Mouse (Mus musculus): ENCODE measurements around the gene Itgad. TPM values are rescaled to one million over a fixed set of nuclear protein-coding genes. Genes with fewer than 3 reads are reported as not detected.

The Itgad gene
- polyA plus RNA-seq, 1 experiment from 2014 or later = not detected

DNA sequence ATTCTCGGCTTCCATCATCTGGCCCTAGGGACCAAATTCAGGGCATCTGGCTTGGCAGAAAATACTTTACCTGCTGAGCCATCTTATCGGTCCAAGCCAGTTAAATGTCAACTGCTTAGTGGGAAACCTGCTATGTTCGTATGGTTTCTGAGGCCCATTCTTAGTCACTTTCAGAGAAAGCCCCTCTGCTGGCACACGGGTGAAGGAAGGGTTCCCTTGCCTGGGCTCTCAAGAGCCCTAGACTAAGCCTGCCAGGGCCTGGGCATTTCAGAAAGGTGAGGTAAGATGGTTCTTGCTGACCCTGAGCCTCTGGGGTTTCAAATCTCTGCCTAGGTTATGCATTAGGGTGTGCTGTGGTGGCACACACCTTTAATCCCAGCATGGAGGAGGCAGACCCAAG, 91.4 kb downstream of the Itgad start:
- no peaks in the 10 kb centered on the region for H3K36me3 ChIP-seq (ENCODE audit: control insufficient read depth, insufficient read depth)
- no peak overlapping the region for H3K9ac ChIP-seq (replicated peaks; ENCODE audit: low read depth, low read length)
- peaks cover 14% of the 10 kb centered on the region for H3K4me1 ChIP-seq (replicated peaks; ENCODE audit: control insufficient read depth, insufficient read depth, low read length)
- H3K4me3 ChIP-seq (replicated peaks; ENCODE audit: low read length) = no peak overlapping the region
- H3K27me3 ChIP-seq (replicated peaks; ENCODE audit: control insufficient read depth, insufficient read depth, low read length) = no peaks in the 10 kb centered on the region
- no peak overlapping the region for H3K27ac ChIP-seq (ENCODE audit: low read length)
- H3K9me3 ChIP-seq (ENCODE audit: control insufficient read depth, low read length) = no peaks in the 10 kb centered on the region
- WGBS = 82% methylated on average over 4 of the region's 4 CpGs
- no peak for ATAC-seq
- no peak overlapping the region for H3K4me2 ChIP-seq (ENCODE audit: low read length)

DNA sequence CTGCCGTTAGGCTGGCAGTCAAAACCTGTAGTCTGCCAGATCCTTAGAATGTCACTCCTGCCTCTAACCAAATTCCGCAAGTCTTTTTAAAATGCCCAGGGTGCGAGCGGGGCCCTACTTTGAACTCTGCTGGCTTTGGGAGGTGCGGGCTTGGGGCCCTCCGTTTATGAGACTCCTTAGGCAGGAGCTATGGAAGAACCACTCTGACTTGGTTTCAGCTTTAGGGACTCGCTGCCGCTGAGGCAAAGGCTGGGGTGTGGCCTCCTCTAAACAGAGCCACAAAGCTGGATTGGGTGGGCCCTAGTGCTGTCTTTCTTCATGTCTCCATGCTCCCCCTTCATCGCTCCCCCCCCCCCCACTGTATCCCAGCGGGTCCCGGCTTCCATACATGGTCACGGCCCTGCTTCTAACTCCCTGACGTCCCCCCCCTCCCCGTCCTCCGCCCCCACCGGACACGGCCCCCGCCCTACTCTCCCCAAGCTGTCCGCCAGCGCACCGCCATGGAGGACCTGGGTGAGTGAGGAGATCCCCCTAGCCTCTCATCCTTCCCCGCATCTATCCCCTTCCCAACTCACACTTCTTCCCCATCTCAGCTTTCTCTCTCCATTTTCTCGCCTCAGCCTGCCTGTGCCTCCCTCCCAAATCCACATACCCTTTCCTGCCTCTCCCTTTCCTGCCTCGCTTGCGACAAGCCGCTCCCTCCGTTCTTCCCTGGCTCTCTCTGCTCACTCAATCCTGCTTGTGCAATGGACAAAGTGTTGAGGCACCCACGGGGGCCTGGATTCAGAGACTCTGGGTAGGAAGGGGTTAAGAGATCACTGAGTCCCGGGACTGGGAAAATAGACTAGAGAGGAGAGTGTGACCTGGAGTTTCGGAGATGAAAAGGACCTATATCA, 92.6 kb downstream of the Itgad start, which contains the start of gene Tgfb1i1:
Gene Tgfb1i1, plus strand, starts transcription at position 317 of the 896 bp plus-strand sequence.
- no peaks in the 10 kb centered on the region for H3K27me3 ChIP-seq (replicated peaks; ENCODE audit: control insufficient read depth, insufficient read depth, low read length)
- 2% methylated on average over 22 of the region's 30 CpGs for WGBS
- H3K4me1 ChIP-seq (replicated peaks; ENCODE audit: control insufficient read depth, insufficient read depth, low read length) = peaks cover 15% of the 10 kb centered on the region
- H3K4me3 ChIP-seq (replicated peaks; ENCODE audit: low read length) = peak within 1 kb of the TSS; percentile 44
- H3K4me2 ChIP-seq (ENCODE audit: low read length) = peak within 1 kb of the TSS; percentile 67
- peak; percentile 52 for ATAC-seq
- H3K27ac ChIP-seq (ENCODE audit: low read length) = peak within 1 kb of the TSS; percentile 59
- H3K9ac ChIP-seq (replicated peaks; ENCODE audit: low read depth, low read length) = peak within 1 kb of the TSS; percentile 61
- H3K36me3 ChIP-seq (ENCODE audit: control insufficient read depth, insufficient read depth) = no peaks in the 10 kb centered on the region
- no peaks in the 10 kb centered on the region for H3K9me3 ChIP-seq (ENCODE audit: control insufficient read depth, low read length)

DNA sequence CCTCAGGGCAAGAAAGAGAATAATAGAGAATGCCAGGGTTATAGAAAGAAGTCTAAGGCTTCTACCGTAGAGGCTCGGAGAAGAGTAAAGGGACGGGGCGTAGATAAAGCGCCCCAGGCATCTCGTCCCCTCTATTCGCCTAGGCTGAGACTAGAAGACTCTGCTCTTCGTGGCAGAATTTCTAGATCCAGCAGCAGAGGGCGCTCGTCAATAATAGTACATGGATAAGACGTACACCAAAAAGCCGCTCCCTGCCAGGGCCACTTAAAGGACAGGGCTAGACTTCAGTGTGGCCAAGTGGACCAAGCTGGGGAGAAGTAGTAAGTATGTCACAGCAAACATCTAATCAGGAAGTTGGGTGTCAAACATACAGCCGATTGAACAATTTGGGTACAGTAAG, 93.3 kb downstream of the Itgad start:
- peak; percentile 88 for ATAC-seq
- H3K36me3 ChIP-seq (ENCODE audit: control insufficient read depth, insufficient read depth) = no peaks in the 10 kb centered on the region
- peaks cover 22% of the 10 kb centered on the region for H3K4me1 ChIP-seq (replicated peaks; ENCODE audit: control insufficient read depth, insufficient read depth, low read length)
- peak overlapping the region; percentile 59 for H3K27ac ChIP-seq (ENCODE audit: low read length)
- peak overlapping the region; percentile 67 for H3K4me2 ChIP-seq (ENCODE audit: low read length)
- H3K4me3 ChIP-seq (replicated peaks; ENCODE audit: low read length) = peak overlapping the region; percentile 44
- 3% methylated on average over 13 of the region's 13 CpGs for WGBS
- peak overlapping the region; percentile 61 for H3K9ac ChIP-seq (replicated peaks; ENCODE audit: low read depth, low read length)
- H3K27me3 ChIP-seq (replicated peaks; ENCODE audit: control insufficient read depth, insufficient read depth, low read length) = no peaks in the 10 kb centered on the region
- H3K9me3 ChIP-seq (ENCODE audit: control insufficient read depth, low read length) = no peaks in the 10 kb centered on the region

DNA sequence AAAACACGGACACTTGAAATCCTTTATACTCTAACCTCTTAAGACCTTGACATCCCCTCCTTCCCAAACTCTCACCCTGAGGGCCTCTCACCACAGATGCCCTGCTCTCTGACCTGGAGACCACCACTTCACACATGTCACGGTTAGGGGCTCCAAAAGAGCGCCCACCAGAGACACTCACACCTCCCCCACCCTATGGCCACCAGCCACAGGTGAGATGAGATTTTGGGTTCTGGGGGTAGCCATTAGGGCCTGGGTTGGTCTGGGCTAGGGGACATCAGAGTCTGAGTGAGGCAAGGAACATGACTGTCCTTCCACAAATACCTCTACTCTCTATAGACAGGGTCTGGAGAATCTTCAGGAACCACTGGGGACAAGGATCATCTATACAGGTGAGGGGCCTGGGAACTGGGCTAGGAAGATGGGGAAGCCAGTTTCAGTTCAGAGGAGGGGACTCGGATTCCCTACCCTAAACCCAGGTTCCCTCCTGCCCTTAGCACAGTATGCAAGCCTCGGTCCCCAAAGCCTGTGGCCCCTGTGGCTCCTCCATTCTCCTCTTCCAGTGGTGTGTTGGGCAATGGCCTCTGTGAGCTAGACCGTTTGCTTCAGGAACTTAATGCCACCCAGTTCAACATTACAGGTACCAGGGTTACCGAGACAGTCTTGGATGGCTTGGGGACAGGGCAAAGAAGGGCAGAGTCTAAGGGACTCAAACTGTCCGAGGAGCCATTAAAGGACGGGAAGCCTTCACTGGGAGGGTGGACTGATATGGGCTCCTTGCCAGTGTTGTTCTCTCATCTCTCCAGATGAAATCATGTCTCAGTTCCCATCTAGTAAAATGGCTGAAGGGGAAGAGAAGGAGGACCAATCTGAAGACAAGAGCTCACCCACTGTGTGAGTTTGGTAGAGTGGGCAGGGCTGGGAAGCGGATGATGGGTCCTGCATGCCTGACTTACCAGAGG, 94.2 kb downstream of the Itgad start:
- 82% methylated on average over 10 of the region's 10 CpGs for WGBS
- no peak for ATAC-seq

DNA sequence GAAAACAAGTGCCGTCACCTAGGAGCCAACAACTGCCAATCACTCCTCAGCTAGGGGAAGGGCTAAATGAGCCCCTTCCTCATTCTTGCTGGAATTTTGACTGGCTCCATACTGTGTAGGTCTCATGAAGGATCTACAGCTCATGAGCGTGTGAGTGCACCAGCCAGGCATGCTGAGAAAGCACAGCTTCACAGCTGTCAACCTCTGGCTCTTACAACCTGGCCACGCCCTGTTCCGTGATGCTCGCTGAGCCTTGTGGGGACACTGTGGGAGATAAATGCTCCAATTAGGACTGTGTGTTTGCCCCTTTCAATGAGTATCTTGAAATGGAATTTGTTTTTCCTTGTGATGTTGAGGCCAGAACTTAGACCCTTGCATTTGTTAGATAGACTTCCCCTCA, 95.8 kb downstream of the Itgad start:
- no peaks in the 10 kb centered on the region for H3K27me3 ChIP-seq (replicated peaks; ENCODE audit: control insufficient read depth, insufficient read depth, low read length)
- H3K4me1 ChIP-seq (replicated peaks; ENCODE audit: control insufficient read depth, insufficient read depth, low read length) = peaks cover 28% of the 10 kb centered on the region
- no peaks in the 10 kb centered on the region for H3K9me3 ChIP-seq (ENCODE audit: control insufficient read depth, low read length)
- H3K4me3 ChIP-seq (replicated peaks; ENCODE audit: low read length) = no peak overlapping the region
- 80% methylated on average over 5 of the region's 5 CpGs for WGBS
- no peak overlapping the region for H3K27ac ChIP-seq (ENCODE audit: low read length)
- no peak overlapping the region for H3K4me2 ChIP-seq (ENCODE audit: low read length)
- no peaks in the 10 kb centered on the region for H3K36me3 ChIP-seq (ENCODE audit: control insufficient read depth, insufficient read depth)
- ATAC-seq = no peak
- no peak overlapping the region for H3K9ac ChIP-seq (replicated peaks; ENCODE audit: low read depth, low read length)

More for the DNA sequence above, 94.2 kb downstream of the Itgad start:
- no peak overlapping the region for H3K4me2 ChIP-seq (ENCODE audit: low read length)
- no peak overlapping the region for H3K9ac ChIP-seq (replicated peaks; ENCODE audit: low read depth, low read length)
- no peaks in the 10 kb centered on the region for H3K27me3 ChIP-seq (replicated peaks; ENCODE audit: control insufficient read depth, insufficient read depth, low read length)
- H3K36me3 ChIP-seq (ENCODE audit: control insufficient read depth, insufficient read depth) = no peaks in the 10 kb centered on the region
- peaks cover 28% of the 10 kb centered on the region for H3K4me1 ChIP-seq (replicated peaks; ENCODE audit: control insufficient read depth, insufficient read depth, low read length)
- H3K4me3 ChIP-seq (replicated peaks; ENCODE audit: low read length) = no peak overlapping the region
- no peaks in the 10 kb centered on the region for H3K9me3 ChIP-seq (ENCODE audit: control insufficient read depth, low read length)
- H3K27ac ChIP-seq (ENCODE audit: low read length) = no peak overlapping the region

DNA sequence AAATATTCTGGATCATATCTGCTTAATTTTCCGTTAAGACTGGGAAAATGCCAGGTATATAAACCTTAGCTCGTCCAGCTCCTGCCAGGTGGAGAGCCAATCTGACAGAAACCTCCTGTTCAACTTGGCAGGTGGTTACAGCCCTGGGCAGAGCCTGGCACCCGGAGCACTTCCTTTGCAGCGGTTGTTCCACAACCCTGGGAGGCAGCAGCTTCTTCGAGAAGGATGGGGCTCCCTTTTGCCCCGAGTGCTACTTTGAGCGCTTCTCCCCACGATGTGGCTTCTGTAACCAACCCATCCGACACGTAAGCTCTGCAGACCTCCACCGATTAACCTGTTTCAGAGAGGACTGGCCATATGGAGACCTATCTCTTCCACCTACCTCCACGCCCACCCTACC, 97.8 kb downstream of the Itgad start:
- peak overlapping the region; percentile 22; the same call in 1 of the 2 replicates for H3K9ac ChIP-seq (replicated peaks; ENCODE audit: low read depth, low read length)
- WGBS = 48% methylated on average over 12 of the region's 12 CpGs

DNA sequence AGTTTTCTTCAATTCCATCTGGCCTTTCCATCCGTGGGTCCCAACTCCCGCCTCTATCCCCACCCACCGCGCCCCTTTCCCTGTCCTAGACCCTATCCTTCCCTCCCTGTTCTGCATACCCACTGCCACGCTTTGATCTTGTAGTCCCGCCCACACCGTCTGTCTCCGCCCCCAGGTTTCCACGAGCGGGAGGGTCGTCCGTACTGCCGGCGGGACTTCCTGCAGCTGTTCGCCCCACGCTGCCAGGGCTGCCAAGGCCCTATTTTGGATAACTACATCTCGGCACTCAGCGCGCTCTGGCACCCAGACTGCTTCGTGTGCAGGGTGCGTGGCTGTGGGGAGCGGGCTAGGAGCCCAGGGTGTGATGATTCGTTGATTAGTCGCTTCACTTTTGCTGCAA, 98.4 kb downstream of the Itgad start:
- Histone ChIP-seq H3K36me3 (ENCODE audit: control insufficient read depth, insufficient read depth) (no peaks in the 10 kb centered on the region), H3K27me3 (replicated peaks; ENCODE audit: control insufficient read depth, insufficient read depth, low read length) (no peaks in the 10 kb centered on the region), H3K9ac (replicated peaks; ENCODE audit: low read depth, low read length) (peak overlapping the region; percentile 55), H3K9me3 (ENCODE audit: control insufficient read depth, low read length) (no peaks in the 10 kb centered on the region), H3K27ac (ENCODE audit: low read length) (peak overlapping the region; percentile 19; the same call in 1 of the 2 replicates), H3K4me3 (replicated peaks; ENCODE audit: low read length) (peak overlapping the region; percentile 44), H3K4me2 (ENCODE audit: low read length) (peak overlapping the region; percentile 68), H3K4me1 (replicated peaks; ENCODE audit: control insufficient read depth, insufficient read depth, low read length) (peaks cover 14% of the 10 kb centered on the region)
- WGBS = 5% methylated on average over 24 of the region's 24 CpGs
- peak; percentile 91 for ATAC-seq

More for the DNA sequence above, 97.8 kb downstream of the Itgad start:
- no peak for ATAC-seq
- H3K4me3 ChIP-seq (replicated peaks; ENCODE audit: low read length) = peak overlapping the region; percentile 44
- peaks cover 17% of the 10 kb centered on the region for H3K4me1 ChIP-seq (replicated peaks; ENCODE audit: control insufficient read depth, insufficient read depth, low read length)
- H3K36me3 ChIP-seq (ENCODE audit: control insufficient read depth, insufficient read depth) = no peaks in the 10 kb centered on the region
- H3K4me2 ChIP-seq (ENCODE audit: low read length) = peak overlapping the region; percentile 68
- H3K27me3 ChIP-seq (replicated peaks; ENCODE audit: control insufficient read depth, insufficient read depth, low read length) = no peaks in the 10 kb centered on the region
- no peaks in the 10 kb centered on the region for H3K9me3 ChIP-seq (ENCODE audit: control insufficient read depth, low read length)
- H3K27ac ChIP-seq (ENCODE audit: low read length) = no peak overlapping the region

DNA sequence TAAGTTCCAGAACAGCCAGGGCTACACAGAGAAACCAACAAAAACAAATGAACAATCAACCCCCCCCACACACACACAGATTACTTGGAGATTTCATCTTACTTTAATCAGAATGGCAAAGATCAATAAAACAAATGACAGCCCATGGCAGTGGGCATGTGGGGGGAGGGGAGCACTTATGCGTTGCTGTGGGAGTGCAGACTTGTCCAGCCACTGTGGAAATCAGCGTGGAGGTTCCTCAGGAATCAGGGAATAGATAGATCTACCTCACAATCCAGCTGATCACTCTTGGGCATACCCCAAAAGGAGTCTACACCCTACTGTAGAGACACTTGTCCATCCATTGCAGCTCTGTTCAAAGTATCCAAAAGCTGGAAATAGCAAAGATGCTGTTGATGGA, 100.8 kb downstream of the Itgad start:
- Histone ChIP-seq H3K27me3 (replicated peaks; ENCODE audit: control insufficient read depth, insufficient read depth, low read length) (no peaks in the 10 kb centered on the region), H3K9ac (replicated peaks; ENCODE audit: low read depth, low read length) (no peak overlapping the region), H3K36me3 (ENCODE audit: control insufficient read depth, insufficient read depth) (no peaks in the 10 kb centered on the region), H3K4me2 (ENCODE audit: low read length) (no peak overlapping the region), H3K4me3 (replicated peaks; ENCODE audit: low read length) (no peak overlapping the region), H3K27ac (ENCODE audit: low read length) (no peak overlapping the region), H3K4me1 (replicated peaks; ENCODE audit: control insufficient read depth, insufficient read depth, low read length) (peaks cover 14% of the 10 kb centered on the region), H3K9me3 (ENCODE audit: control insufficient read depth, low read length) (no peaks in the 10 kb centered on the region)
- no peak for ATAC-seq
- 63% methylated on average over 2 of the region's 2 CpGs for WGBS

DNA sequence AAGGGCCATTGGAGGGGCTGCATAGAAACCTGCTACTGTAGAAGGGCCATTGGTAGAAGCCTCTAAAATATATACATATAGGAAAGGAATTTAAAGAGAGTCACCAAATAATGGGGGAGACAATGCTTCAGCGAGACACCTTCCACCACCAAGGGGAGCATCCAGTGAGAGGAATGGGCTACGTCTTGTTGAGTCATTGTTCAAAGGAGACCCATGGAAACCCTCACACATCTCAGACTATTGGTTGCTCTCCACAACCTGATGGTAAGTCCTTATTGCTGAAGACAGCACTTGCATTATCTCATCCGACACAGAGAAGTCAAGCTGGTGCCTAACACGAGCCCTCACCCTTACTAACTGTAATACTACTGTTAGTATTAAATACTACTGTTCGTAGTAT, 101.6 kb downstream of the Itgad start:
- Histone ChIP-seq H3K4me3 (replicated peaks; ENCODE audit: low read length) (no peak overlapping the region), H3K27ac (ENCODE audit: low read length) (no peak overlapping the region), H3K9me3 (ENCODE audit: control insufficient read depth, low read length) (no peaks in the 10 kb centered on the region), H3K36me3 (ENCODE audit: control insufficient read depth, insufficient read depth) (no peaks in the 10 kb centered on the region), H3K4me2 (ENCODE audit: low read length) (no peak overlapping the region), H3K4me1 (replicated peaks; ENCODE audit: control insufficient read depth, insufficient read depth, low read length) (peaks cover 14% of the 10 kb centered on the region), H3K9ac (replicated peaks; ENCODE audit: low read depth, low read length) (no peak overlapping the region), H3K27me3 (replicated peaks; ENCODE audit: control insufficient read depth, insufficient read depth, low read length) (no peaks in the 10 kb centered on the region)
- no peak for ATAC-seq
- WGBS = 91% methylated on average over 5 of the region's 5 CpGs
